Comparison of ENCODE assay signal across 8 mouse cellular contexts in genomic region chr13:78024683-78025294, GRCm38 (mm10). TPM values are rescaled to one million over a fixed set of nuclear protein-coding genes. Genes with fewer than 3 reads are reported as not detected.
A peak's percentile ranks its signal among the peaks of the same experiment; 100 is the strongest.
DNase-seq lines count a peak whose midpoint lies in the region; ATAC-seq and TF ChIP-seq lines count a peak whose summit lies in the region.

Pou5f2 (plus strand) TSS chr13:78024902.

- no peaks in the 10 kb centered on the region for H3K9me3 ChIP-seq in kidney, embryonic 16.5 days (ENCODE audit: low read length)
- no peaks in the 10 kb centered on the region for H3K9me3 ChIP-seq in MEL (replicated peaks; ENCODE audit: insufficient read depth, low read length)
- no peaks in the 10 kb centered on the region for H3K9me3 ChIP-seq in liver, postnatal 0 days (ENCODE audit: low read length)

- H3K36me3 ChIP-seq in kidney, embryonic 16.5 days (ENCODE audit: insufficient read depth, low read length), result no peaks in the 10 kb centered on the region
- peaks cover 0 to 2% of the 10 kb centered on the region in 2 experiments; a peak in 2 of 4 replicates for H3K36me3 ChIP-seq in MEL (ENCODE audit: control insufficient read depth in 1 of 2, insufficient read depth in 2 of 2, low read length in 2 of 2)
- no peaks in the 10 kb centered on the region for H3K36me3 ChIP-seq in liver, postnatal 0 days (replicated peaks; ENCODE audit: insufficient read depth, low read length)

- H3K79me2 ChIP-seq in MEL (ENCODE audit: control insufficient read depth, insufficient read depth, low read length, poor library complexity), result no peaks in the 10 kb centered on the region

- peak; percentile 16 for DNase-seq in kidney, postnatal 10 days
- DNase-seq in MEL (ENCODE audit: low read depth, low spot score) (peak; percentile 62), adipocyte (ENCODE audit: low spot score) (no peak)
- peak; percentile 21 for DNase-seq in embryo, embryonic 10 days (ENCODE audit: low spot score)
- DNase-seq in liver, postnatal 0 days, result peak; percentile 51
- DNase-seq in urinary bladder, adult 18-20 months (ENCODE audit: low spot score in 2 of 2), result no peak
- no peak for DNase-seq in layer of hippocampus, postnatal 36 days

- TF ChIP-seq RAD21 in MEL (IDR thresholded peaks at IDR 0.05; ENCODE audit: low read depth, low read length), result no peak

- no peak for TF ChIP-seq CTCF in MEL (IDR thresholded peaks at IDR 0.05 in 2 of 3, conservative IDR thresholded peaks at IDR 0.05 in 1 of 3; ENCODE audit: control insufficient read depth in 1 of 3, insufficient read depth in 1 of 3, low read depth in 2 of 3, low read length in 3 of 3, poor library complexity in 1 of 3, severe bottlenecking in 1 of 3)
- TF ChIP-seq CTCF in liver, postnatal 0 days (IDR thresholded peaks at IDR 0.05; ENCODE audit: low read depth), result peak; percentile 47

- no peak for ATAC-seq in kidney, embryonic 16.5 days (ENCODE audit: low FRiP score, low TSS enrichment)
- ATAC-seq in liver, postnatal 0 days, result no peak

- H3K4me1 ChIP-seq in kidney, embryonic 16.5 days (ENCODE audit: insufficient read depth, low read length), result no peaks in the 10 kb centered on the region
- peaks cover 0 to 8% of the 10 kb centered on the region in 2 experiments; a peak in 2 of 4 replicates for H3K4me1 ChIP-seq in MEL (ENCODE audit: control insufficient read depth in 1 of 2, insufficient read depth in 2 of 2, low read length in 2 of 2)
- no peaks in the 10 kb centered on the region for H3K4me1 ChIP-seq in liver, postnatal 0 days (ENCODE audit: insufficient read depth)

- H3K27ac ChIP-seq in kidney, embryonic 16.5 days (ENCODE audit: low read length), result no peak within 1 kb of the TSS
- no peak within 1 kb of the TSS for H3K27ac ChIP-seq in MEL (ENCODE audit: control insufficient read depth, low read depth, low read length)
- H3K27ac ChIP-seq in liver, postnatal 0 days (ENCODE audit: low read depth), result no peak within 1 kb of the TSS

- no peak within 1 kb of the TSS for H3K4me2 ChIP-seq in kidney, embryonic 16.5 days (replicated peaks; ENCODE audit: low read depth, low read length)
- H3K4me2 ChIP-seq in liver, postnatal 0 days (ENCODE audit: low read depth, low read length), result no peak within 1 kb of the TSS

- H3K9ac ChIP-seq in kidney, embryonic 16.5 days (replicated peaks; ENCODE audit: low read length), result no peak within 1 kb of the TSS
- no peak within 1 kb of the TSS for H3K9ac ChIP-seq in MEL (ENCODE audit: control insufficient read depth, low read depth, low read length, poor library complexity, severe bottlenecking)
- H3K9ac ChIP-seq in liver, postnatal 0 days (replicated peaks), result no peak within 1 kb of the TSS

- no peaks in the 10 kb centered on the region for H3K27me3 ChIP-seq in kidney, embryonic 16.5 days (ENCODE audit: insufficient read depth, low read length)
- no peaks in the 10 kb centered on the region for H3K27me3 ChIP-seq in MEL (ENCODE audit: control insufficient read depth in 1 of 2, insufficient read depth in 2 of 2, low read length in 2 of 2)
- no peaks in the 10 kb centered on the region for H3K27me3 ChIP-seq in liver, postnatal 0 days (ENCODE audit: insufficient read depth, low read length)

- H3K4me3 ChIP-seq in kidney, embryonic 16.5 days (ENCODE audit: low read length), result no peak within 1 kb of the TSS
- H3K4me3 ChIP-seq in MEL (ENCODE audit: control insufficient read depth in 1 of 2, insufficient read depth in 1 of 2, low read depth in 2 of 2, low read length in 2 of 2), result no peak within 1 kb of the TSS
- H3K4me3 ChIP-seq in liver, postnatal 0 days (ENCODE audit: low read depth, low read length), result no peak within 1 kb of the TSS

- TF ChIP-seq EP300 in MEL (IDR thresholded peaks at IDR 0.05; ENCODE audit: low read depth in 1 of 2, low read length in 2 of 2), result no peak
- TF ChIP-seq EP300 in liver, postnatal 0 days (IDR thresholded peaks at IDR 0.05; ENCODE audit: low read depth), result no peak

- 57% methylated on average over 15 of the region's 15 CpGs for WGBS in kidney, embryonic 16.5 days
- WGBS in liver, postnatal 0 days (ENCODE audit: insufficient replicate concordance), result 49% methylated on average over 15 of the region's 15 CpGs

- TF ChIP-seq POLR2A in MEL (IDR thresholded peaks at IDR 0.05; ENCODE audit: control insufficient read depth in 1 of 2, insufficient read depth in 1 of 2, low read depth in 1 of 2, low read length in 2 of 2, poor library complexity in 1 of 2), result no peak

TF ChIP-seq in MEL, 35 proteins besides CTCF, POLR2A, EP300 and RAD21:
- TF ChIP-seq ZC3H11A (IDR thresholded peaks at IDR 0.05; ENCODE audit: low read depth, low read length), result no peak
- no peak for TF ChIP-seq BHLHE40 (IDR thresholded peaks at IDR 0.05; ENCODE audit: borderline replicate concordance, low read depth, low read length)
- no peak for TF ChIP-seq ZNF384 (IDR thresholded peaks at IDR 0.05; ENCODE audit: low read depth, low read length)
- TF ChIP-seq JUND (IDR thresholded peaks at IDR 0.05; ENCODE audit: low read depth, low read length), result no peak
- TF ChIP-seq MYB (IDR thresholded peaks at IDR 0.05; ENCODE audit: low read depth, low read length), result no peak
- no peak for TF ChIP-seq POLR2AphosphoS2 (IDR thresholded peaks at IDR 0.05; ENCODE audit: low read length)
- no peak for TF ChIP-seq HCFC1 (IDR thresholded peaks at IDR 0.05; ENCODE audit: low read depth, low read length)
- no peak for TF ChIP-seq MAFK (IDR thresholded peaks at IDR 0.05; ENCODE audit: borderline replicate concordance, low read depth, low read length)
- TF ChIP-seq CHD2 (IDR thresholded peaks at IDR 0.05; ENCODE audit: low read length), result no peak
- no peak for TF ChIP-seq SIN3A (IDR thresholded peaks at IDR 0.05; ENCODE audit: low read length)
- no peak for TF ChIP-seq RCOR1 (IDR thresholded peaks at IDR 0.05; ENCODE audit: low read depth, low read length)
- no peak for TF ChIP-seq ZKSCAN1 (IDR thresholded peaks at IDR 0.05; ENCODE audit: low read depth, low read length)
- no peak for TF ChIP-seq GABPA (IDR thresholded peaks at IDR 0.05; ENCODE audit: low read depth, low read length)
- no peak for TF ChIP-seq USF2 (IDR thresholded peaks at IDR 0.05; ENCODE audit: borderline replicate concordance in 1 of 2, insufficient read depth in 1 of 2, low read depth in 1 of 2, low read length in 2 of 2)
- TF ChIP-seq CHD1 (IDR thresholded peaks at IDR 0.05; ENCODE audit: low read depth, low read length), result no peak
- TF ChIP-seq MYC (IDR thresholded peaks at IDR 0.05; ENCODE audit: low read depth, low read length), result no peak
- TF ChIP-seq TAL1 (IDR thresholded peaks at IDR 0.05; ENCODE audit: low read length), result no peak
- no peak for TF ChIP-seq MAX (IDR thresholded peaks at IDR 0.05; ENCODE audit: low read length)

RNA-seq across cellular contexts. Expression of gene Pou5f2, which starts in this region (rescaled TPM):
- polyA plus RNA-seq in kidney, embryonic 16.5 days (2015; fragmentation: Nextera tagmentation; extraction: Ambion mirVana), result 0.81 and 2.3 TPM in 2 replicates
- total RNA-seq in MEL (2012; rRNA removed), result 0.35 and 0.46 TPM in 2 replicates
- polyA plus RNA-seq in MEL (2012; ENCODE audit: insufficient read depth in 1 of 2, insufficient read length in 2 of 2, low read depth in 1 of 2, low replicate concordance in 2 of 2, missing spikeins in 1 of 2), result under 1 TPM in 1 of 2 experiments, not detected in 1; 0.10 TPM
- 0.15 and 0.40 TPM in 2 replicates for polyA plus RNA-seq in liver, postnatal 0 days (2015; fragmentation: Nextera tagmentation; extraction: Ambion mirVana)
- 1 to 10 TPM in 1 of 2 experiments, under 1 TPM in 1; 0.82 to 1.5 TPM for total RNA-seq in layer of hippocampus, postnatal 36 days (2021)

Comparison
In these comparisons a context has a peak if more than half of its experiments do, and no peak if none do; other contexts are left out.
1. Peak in DNase-seq in MEL; RNA of the gene not detected or under 1 TPM.
2. Peak in DNase-seq in liver, postnatal 0 days; RNA of the gene not detected or under 1 TPM.
3. DNase-seq: peak in kidney, postnatal 10 days (single experiment) and embryo, embryonic 10 days (single experiment); none in adipocyte (single experiment), urinary bladder, adult 18-20 months (0 of 2) and layer of hippocampus, postnatal 36 days (0 of 2).